In genomic region chr4:70534891-70535269, GRCm38 (mm10) we compare ENCODE assay signal across 8 mouse cellular contexts. TPM values are rescaled to one million over a fixed set of nuclear protein-coding genes. Genes with fewer than 3 reads are reported as not detected.
DNase-seq lines count a peak whose midpoint lies in the region; TF ChIP-seq lines count a peak whose summit lies in the region.

Gene Megf9, minus strand, starts transcription at chr4:70534995.

- H3K36me3 ChIP-seq in macrophage (ENCODE audit: inconsistent target), result no peaks in the 10 kb centered on the region

- H3K4me3 ChIP-seq in left cerebral cortex, adult 2 months, result peak within 1 kb of the TSS; percentile 97
- H3K4me3 ChIP-seq in macrophage (ENCODE audit: inconsistent target), result peak within 1 kb of the TSS; percentile 41

- WGBS in macrophage (ENCODE audit: missing documents), result under 1% methylated on average over 36 of the region's 46 CpGs

- no peaks in the 10 kb centered on the region for H3K79me2 ChIP-seq in macrophage (ENCODE audit: inconsistent target)

- peak; percentile 99 for DNase-seq in adrenal gland, adult (ENCODE audit: inconsistent age in 2 of 2, low spot score in 1 of 2)
- peak; percentile 99 for DNase-seq in embryo, embryonic 10 days (ENCODE audit: low spot score)
- DNase-seq in gastrocnemius, postnatal 10 days, result peak; percentile 97
- DNase-seq in hindlimb bud, embryonic 11.5 days (ENCODE audit: extremely low spot score, low read depth, low spot score), result peak; percentile 73
- peak; percentile 98 to 99 for DNase-seq in left cerebral cortex, adult 2 months (ENCODE audit: extremely low spot score in 1 of 2, low spot score in 2 of 2)
- DNase-seq in retina, postnatal 7 days (ENCODE audit: low read depth, low spot score), result peak; percentile 97
- DNase-seq in urinary bladder, adult 18-20 months (ENCODE audit: low spot score in 2 of 2), result peak; percentile 92 to 97

- peak within 1 kb of the TSS; percentile 98 for H3K27ac ChIP-seq in left cerebral cortex, adult 2 months
- peak within 1 kb of the TSS; percentile 74 for H3K27ac ChIP-seq in macrophage

- no peak for TF ChIP-seq CTCF in left cerebral cortex, adult 2 months (IDR thresholded peaks at IDR 0.05)

- intact Hi-C loops in left cerebral cortex, adult 2 months (cut with DNase I), result loop anchor here (1.0 to 2.0 kb wide), 3 partner anchors 44 to 123 kb away; no protein-coding TSS in a partner anchor

RNA-seq across cellular contexts. Expression of gene Megf9, which starts in this region (rescaled TPM):
- total RNA-seq in gastrocnemius, postnatal 10 days (2021), result 10 to 100 TPM; 10.7 to 12.8 TPM
- total RNA-seq in left cerebral cortex, adult 2 months (2021), result 100 to 1,000 TPM; 109 to 115 TPM
- 10 to 100 TPM in 8 of 26 experiments, 1 to 10 TPM in 15, under 1 TPM in 3; 0.61 to 24.0 (median 5.9) TPM for total RNA-seq in macrophage (2018; cell fraction: chromatin; rRNA removed)
- 10 to 100 TPM in 18 of 26 experiments, 1 to 10 TPM in 8; 5.4 to 55.3 (median 17.5) TPM for total RNA-seq in macrophage (2018; cell fraction: cytosol; rRNA removed)
- 10 to 100 TPM in 14 of 26 experiments, 1 to 10 TPM in 12; 3.3 to 46.3 (median 12.9) TPM for total RNA-seq in macrophage (2018; cell fraction: nucleus; rRNA removed)
- polyA plus RNA-seq in macrophage (2018), result 12.2 to 39.9 TPM (median 35.6 TPM) in 3 replicates

Comparison
In these comparisons a context has a peak if more than half of its experiments do, and no peak if none do; other contexts are left out.
1. Peak in every context shown above with its lines: DNase-seq, H3K4me3 ChIP-seq and H3K27ac ChIP-seq.
2. RNA of gene Megf9 (total RNA-seq): 109 to 115 TPM in left cerebral cortex, adult 2 months; 10.7 to 12.8 TPM in gastrocnemius, postnatal 10 days; every median in the first group is over 4 times any median in the second.